Mouse (Mus musculus): Measurements from ENCODE around the gene Vwa8.

- TF ChIP-seq ZNF384 (IDR thresholded peaks at IDR 0.05; ENCODE audit: low read depth, low read length): no peak
- TF ChIP-seq HCFC1 (IDR thresholded peaks at IDR 0.05; ENCODE audit: borderline replicate concordance, insufficient read depth, low read length): no peak
- TF ChIP-seq MAFK (IDR thresholded peaks at IDR 0.05; ENCODE audit: insufficient read depth, low read depth, low read length): no peak
- TF ChIP-seq ZC3H11A (IDR thresholded peaks at IDR 0.05; ENCODE audit: borderline replicate concordance, low read depth, low read length): no peak
- TF ChIP-seq CHD2 (IDR thresholded peaks at IDR 0.05; ENCODE audit: low read depth, low read length): no peak
Observed at GRCm38 (mm10) chr14:79157451-79158218, 308.8 kb downstream of the Vwa8 start.

All from ES-E14 (cell line).